Mouse (Mus musculus) testis, adult 10 weeks (tissue): ENCODE results near the gene Olfr699. TPM values are rescaled to one million over a fixed set of nuclear protein-coding genes. Genes with fewer than 3 reads are reported as not detected.

Source experiments
- polyA plus RNA-seq: library from polyadenylated mRNA; stranded (reverse); fragments of 350-450 nt; fragmentation: Illumina TruSeq; extraction: RNeasy Lipid Tissue Mini Kit (QIAGEN cat#74804); gene quantifications from one replicate; pipeline ENCODE4 v1.2.3, GENCODE M21; 2014; ENCODE audit warnings: low read depth, low replicate concordance

The Olfr699 gene
- 0.18 TPM for polyA plus RNA-seq

DNA sequence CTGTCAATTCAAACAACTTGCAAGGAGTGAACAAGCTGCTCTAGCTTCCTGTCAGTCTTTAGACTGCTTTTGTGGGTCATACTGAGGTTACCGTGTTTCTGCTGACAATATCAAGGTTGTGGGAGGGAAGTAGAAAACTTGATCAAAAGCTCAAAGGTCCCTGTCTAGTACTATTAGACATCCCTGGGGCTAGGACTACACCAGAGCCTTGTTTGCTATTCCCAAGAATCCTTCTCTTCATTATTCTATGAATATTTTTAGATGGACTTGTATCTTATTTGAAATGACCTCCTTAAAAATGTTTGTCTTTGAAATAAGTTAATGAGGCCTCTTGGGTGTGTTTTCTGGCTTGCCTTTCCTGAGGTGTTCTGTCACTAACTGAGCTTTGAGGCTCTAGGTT, at the start of gene Olfr699:
Olfr699 (minus strand) TSS at position 101 of the 400 bp plus-strand sequence.

GRCm38 (mm10) chr7:106833793-106834192, 40.8 kb upstream of the Olfr699 start, which contains the start of gene Olfr702:
Olfr702 (minus strand) TSS chr7:106833893.

DNA sequence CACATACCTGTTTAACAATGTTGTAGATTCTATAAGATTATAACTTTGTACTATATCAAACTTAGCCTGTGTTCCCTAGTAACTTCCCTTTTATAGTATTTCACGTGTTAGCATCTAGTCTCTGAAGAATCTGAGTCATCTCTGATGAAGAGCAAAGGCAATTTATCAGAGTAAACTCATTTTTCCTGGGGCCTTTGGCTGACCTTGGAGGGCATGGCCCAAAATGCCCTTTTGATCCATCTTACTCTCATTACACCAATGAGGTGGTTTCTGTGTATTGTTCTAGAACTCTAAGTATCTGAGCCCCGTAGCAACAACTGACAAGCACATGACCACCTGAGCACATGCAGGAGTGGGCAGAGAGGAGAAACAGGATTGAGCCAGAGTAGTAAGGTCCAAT, 20.8 kb upstream of the Olfr699 start, which contains the start of gene Olfr701:
Olfr701 (plus strand) TSS at position 301 of the 400 bp plus-strand sequence.

GRCm38 (mm10) chr7:106808734-106809133, 15.7 kb upstream of the Olfr699 start, which contains the start of gene Olfr700:
Olfr700 (minus strand) TSS chr7:106808834.

DNA sequence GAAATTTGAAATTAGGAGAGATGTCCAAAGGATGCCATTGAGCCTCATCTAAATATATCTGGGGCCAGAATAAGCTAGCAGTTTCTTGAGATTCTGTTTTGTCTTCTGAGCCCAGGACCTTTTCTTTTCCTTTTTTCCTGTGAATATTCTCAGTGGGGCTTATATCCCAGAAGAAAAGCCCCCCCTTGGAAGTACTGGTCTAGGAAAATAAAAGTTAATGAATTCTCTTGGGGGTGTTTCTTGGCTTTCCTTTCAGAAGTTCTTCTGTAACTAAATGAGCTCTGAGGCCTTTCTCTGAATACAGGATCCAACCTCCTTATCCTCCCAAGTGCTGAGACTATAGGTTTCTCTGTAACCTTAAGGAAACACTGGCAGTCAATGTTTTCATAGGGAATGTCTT, 37.7 kb downstream of the Olfr699 start, which contains the start of gene Olfr698:
Olfr698 (minus strand) TSS at position 101 of the 400 bp plus-strand sequence.

DNA sequence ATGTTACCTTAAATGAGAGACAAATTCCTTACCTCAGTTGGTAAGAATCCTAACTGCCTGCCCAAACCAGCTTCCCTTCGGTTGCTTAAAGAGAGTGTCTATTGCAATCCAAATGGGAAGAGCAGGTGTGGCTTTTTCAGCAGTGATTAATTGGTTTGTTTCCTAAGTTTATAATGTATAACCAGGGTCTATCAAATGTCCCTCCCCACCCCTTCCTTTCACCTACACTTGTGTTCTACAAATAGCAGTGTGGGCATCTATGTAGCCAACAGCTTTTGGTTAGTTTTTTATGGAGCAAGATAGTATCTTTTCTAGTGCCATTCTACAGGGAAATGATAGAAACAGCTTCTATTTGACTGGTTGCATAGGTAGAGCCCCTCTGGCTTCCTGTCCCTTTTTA, 50.7 kb downstream of the Olfr699 start, which contains the start of gene Olfr697:
Olfr697 (minus strand) TSS at position 101 of the 400 bp plus-strand sequence.

Other genes with a start within 250 kb of the Olfr699 start
- not detected for gene Olfr693, start 112.6 kb downstream of the Olfr699 start, polyA plus RNA-seq
- gene Olfr694, start 101.4 kb downstream of the Olfr699 start, polyA plus RNA-seq = not detected
- not detected for gene Olfr695, start 76.8 kb downstream of the Olfr699 start, polyA plus RNA-seq
- 2.3 TPM for gene Olfr697, start 50.8 kb downstream of the Olfr699 start, polyA plus RNA-seq
- gene Olfr698, start 37.8 kb downstream of the Olfr699 start, polyA plus RNA-seq = not detected
- gene Olfr700, start 15.6 kb upstream of the Olfr699 start, polyA plus RNA-seq = 0.81 TPM
- 19.2 TPM for gene Olfr701, start 20.9 kb upstream of the Olfr699 start, polyA plus RNA-seq
- not detected for gene Olfr702, start 40.7 kb upstream of the Olfr699 start, polyA plus RNA-seq
- gene Olfr703, start 50.2 kb upstream of the Olfr699 start, polyA plus RNA-seq = 1.0 TPM
- gene Olfr704, start 70.0 kb upstream of the Olfr699 start, polyA plus RNA-seq = not detected
- gene Olfr705, start 83.7 kb upstream of the Olfr699 start, polyA plus RNA-seq = not detected
- not detected for gene Olfr706, start 95.0 kb upstream of the Olfr699 start, polyA plus RNA-seq
- not detected for gene Olfr707, start 108.0 kb upstream of the Olfr699 start, polyA plus RNA-seq
- not detected for gene Olfr1532-ps1, start 114.8 kb upstream of the Olfr699 start, polyA plus RNA-seq
- not detected for gene Olfr709-ps1, start 139.0 kb upstream of the Olfr699 start, polyA plus RNA-seq
- not detected for gene Olfr710, start 155.1 kb upstream of the Olfr699 start, polyA plus RNA-seq
- gene Olfr6, start 170.7 kb upstream of the Olfr699 start, polyA plus RNA-seq = 0.07 TPM
- not detected for gene Olfr711, start 182.3 kb upstream of the Olfr699 start, polyA plus RNA-seq
- gene Olfr2, start 212.9 kb upstream of the Olfr699 start, polyA plus RNA-seq = not detected
- gene Olfr713, start 238.0 kb upstream of the Olfr699 start, polyA plus RNA-seq = not detected